Mouse (Mus musculus) neutrophil, adult 5-6 weeks (primary cell): ENCODE measurements around the gene Zfp512. TPM values are rescaled to one million over a fixed set of nuclear protein-coding genes. Genes with fewer than 3 reads are reported as not detected.
"Not testable (repeated sequence)": the region's sequence is repeated elsewhere in the genome, so short reads cannot be mapped to it uniquely, and the experiment has no call there.

ENCODE experiments used
- ATAC-seq: fragments of 151-379, 151-347 bp; 2 replicates; pipeline ENCODE4 v1.8.0; 2017; ENCODE audit warnings: mild to moderate bottlenecking, moderate TSS enrichment; ENCODE audit not compliant: insufficient number of reproducible peaks, poor library complexity, low FRiP score, severe bottlenecking; ENCODE audit errors: extremely low read depth
- total RNA-seq: library from RNA; stranded (forward); fragments of 200-1000 nt; gene quantifications from 2 replicates; pipeline ENCODE4 v1.2.3, GENCODE M21; 2017

Gene Zfp512
- 38.9 and 42.7 TPM in 2 replicates for total RNA-seq

- peak; percentile 97 for ATAC-seq
Measured at GRCm38 (mm10) chr5:31451878-31452561, at the start of gene Zfp512. Gene Zfp512, plus strand, starts transcription at chr5:31452431.

GRCm38 (mm10) chr5:31434727-31435126, 17.5 kb upstream of the Zfp512 start:
- not testable (repeated sequence) for ATAC-seq

GRCm38 (mm10) chr5:31451336-31451735, 895 bp upstream of the Zfp512 start:
- no peak for ATAC-seq

- no peak for ATAC-seq
Measured at GRCm38 (mm10) chr5:31452562-31452878, 289 bp downstream of the Zfp512 start.

- no peak for ATAC-seq
Measured at GRCm38 (mm10) chr5:31452886-31453410, 717 bp downstream of the Zfp512 start.

GRCm38 (mm10) chr5:31467798-31468197, 15.6 kb downstream of the Zfp512 start:
- peak; percentile 84 for ATAC-seq

GRCm38 (mm10) chr5:31469711-31470110, 17.5 kb downstream of the Zfp512 start:
- ATAC-seq, result no peak

- ATAC-seq, result peak; percentile 31; the same call in 1 of the 2 replicates
Measured at GRCm38 (mm10) chr5:31470334-31470733, 18.1 kb downstream of the Zfp512 start.

- ATAC-seq, result no peak
Measured at GRCm38 (mm10) chr5:31480536-31480935, 28.3 kb downstream of the Zfp512 start.

GRCm38 (mm10) chr5:31485440-31485839, 33.2 kb downstream of the Zfp512 start, which contains the start of gene 4930548H24Rik:
Gene 4930548H24Rik, plus strand, starts transcription at chr5:31485740.
- ATAC-seq, result no peak

- ATAC-seq, result 0 out of 2 replicates have a peak, but pooled peaks have one; percentile 26
Measured at GRCm38 (mm10) chr5:31487889-31488288, 35.7 kb downstream of the Zfp512 start.

GRCm38 (mm10) chr5:31489116-31489769, 37.0 kb downstream of the Zfp512 start:
- ATAC-seq, result no peak

- no peak for ATAC-seq
Measured at GRCm38 (mm10) chr5:31492031-31492430, 39.8 kb downstream of the Zfp512 start.

GRCm38 (mm10) chr5:31494513-31495297, 42.5 kb downstream of the Zfp512 start, which contains the start of gene Gpn1:
Gene Gpn1, plus strand, starts transcription at chr5:31494741.
- ATAC-seq, result peak; percentile 98

GRCm38 (mm10) chr5:31504843-31505242, 52.6 kb downstream of the Zfp512 start:
- ATAC-seq, result no peak

GRCm38 (mm10) chr5:31512481-31512880, 60.2 kb downstream of the Zfp512 start:
- peak; percentile 70 for ATAC-seq

GRCm38 (mm10) chr5:31520556-31520955, 68.3 kb downstream of the Zfp512 start:
- no peak for ATAC-seq

GRCm38 (mm10) chr5:31526354-31527116, 74.3 kb downstream of the Zfp512 start, which contains the start of gene Slc4a1ap:
Gene Slc4a1ap, plus strand, starts transcription at chr5:31526995.
- peak; percentile 74 for ATAC-seq
